Mouse (Mus musculus): ENCODE data around the gene Ddx54. TPM values are rescaled to one million over a fixed set of nuclear protein-coding genes. Genes with fewer than 3 reads are reported as not detected.

The Ddx54 gene
- polyA plus RNA-seq, 1 experiment from 2014 or later = 17.9 TPM

- ATAC-seq (ENCODE audit: insufficient number of reproducible peaks, insufficient read depth, low FRiP score, low read depth) = no peak
- Histone ChIP-seq H3K36me3 (ENCODE audit: control insufficient read depth, insufficient read depth, low read length) (no peaks in the 10 kb centered on the region), H3K4me2 (ENCODE audit: low read length) (peak overlapping the region; percentile 69), H3K4me1 (ENCODE audit: control insufficient read depth in 2 of 2, insufficient read depth in 2 of 2, low read length in 2 of 2) (peaks cover 14 to 20% of the 10 kb centered on the region in 2 experiments), H3K9me3 (ENCODE audit: control insufficient read depth, low read length) (no peaks in the 10 kb centered on the region), H3K4me3 (ENCODE audit: control insufficient read depth in 1 of 2, insufficient read depth in 1 of 2, low read depth in 1 of 2, low read length in 2 of 2) (peak overlapping the region in 1 of 2 experiments; percentile 34; a peak in 1 of 4 replicates), H3K27ac (replicated peaks in 1 of 2; ENCODE audit: control insufficient read depth in 1 of 2, insufficient read depth in 1 of 2, low read depth in 2 of 2, low read length in 2 of 2) (no peak overlapping the region), H3K9ac (ENCODE audit: low read length) (no peak overlapping the region; the same call in 1 of the 2 replicates), H3K27me3 (ENCODE audit: control insufficient read depth, insufficient read depth, low read length) (peaks cover 42% of the 10 kb centered on the region)
- 29% methylated on average over 12 of the region's 12 CpGs for WGBS
These were observed 35.4 kb downstream of the Ddx54 start for GRCm38 (mm10) chr5:120647814-120648491.

GRCm38 (mm10) chr5:120648569-120649373, 36.2 kb downstream of the Ddx54 start, which contains the start of gene Rasal1:
Gene Rasal1 (plus strand): TSS chr5:120648812.
- Histone ChIP-seq H3K36me3 (ENCODE audit: control insufficient read depth, insufficient read depth, low read length) (no peaks in the 10 kb centered on the region), H3K9ac (ENCODE audit: low read length) (peak within 1 kb of the TSS; percentile 44), H3K27ac (replicated peaks in 1 of 2; ENCODE audit: control insufficient read depth in 1 of 2, insufficient read depth in 1 of 2, low read depth in 2 of 2, low read length in 2 of 2) (no peak within 1 kb of the TSS), H3K9me3 (ENCODE audit: control insufficient read depth, low read length) (no peaks in the 10 kb centered on the region), H3K4me2 (ENCODE audit: low read length) (peak within 1 kb of the TSS; percentile 69), H3K27me3 (ENCODE audit: control insufficient read depth, insufficient read depth, low read length) (peaks cover 42% of the 10 kb centered on the region), H3K4me3 (ENCODE audit: control insufficient read depth in 1 of 2, insufficient read depth in 1 of 2, low read depth in 1 of 2, low read length in 2 of 2) (peak within 1 kb of the TSS; percentile 32 to 34), H3K4me1 (ENCODE audit: control insufficient read depth in 2 of 2, insufficient read depth in 2 of 2, low read length in 2 of 2) (peaks cover 8 to 18% of the 10 kb centered on the region in 2 experiments)
- WGBS = 1% methylated on average over 53 of the region's 53 CpGs
- 0 out of 2 replicates have a peak, but pooled peaks have one; percentile 19 for ATAC-seq (ENCODE audit: insufficient number of reproducible peaks, insufficient read depth, low FRiP score, low read depth)

- peak; percentile 28; the same call in 1 of the 2 replicates for ATAC-seq (ENCODE audit: insufficient number of reproducible peaks, insufficient read depth, low FRiP score, low read depth)
- no peaks in the 10 kb centered on the region for H3K36me3 ChIP-seq (ENCODE audit: control insufficient read depth, insufficient read depth, low read length)
- peaks cover 42% of the 10 kb centered on the region for H3K27me3 ChIP-seq (ENCODE audit: control insufficient read depth, insufficient read depth, low read length)
- no peak overlapping the region for H3K9ac ChIP-seq (ENCODE audit: low read length)
- H3K4me1 ChIP-seq (ENCODE audit: control insufficient read depth in 2 of 2, insufficient read depth in 2 of 2, low read length in 2 of 2) = peaks cover 5 to 14% of the 10 kb centered on the region in 2 experiments
- 4% methylated on average over 21 of the region's 21 CpGs for WGBS
- H3K27ac ChIP-seq (replicated peaks in 1 of 2; ENCODE audit: control insufficient read depth in 1 of 2, insufficient read depth in 1 of 2, low read depth in 2 of 2, low read length in 2 of 2) = no peak overlapping the region
- peak overlapping the region; percentile 22 to 34 for H3K4me3 ChIP-seq (ENCODE audit: control insufficient read depth in 1 of 2, insufficient read depth in 1 of 2, low read depth in 1 of 2, low read length in 2 of 2)
- no peaks in the 10 kb centered on the region for H3K9me3 ChIP-seq (ENCODE audit: control insufficient read depth, low read length)
- peak overlapping the region; percentile 69 for H3K4me2 ChIP-seq (ENCODE audit: low read length)
These were observed 36.9 kb downstream of the Ddx54 start for GRCm38 (mm10) chr5:120649374-120649933.

GRCm38 (mm10) chr5:120649938-120650337, 37.4 kb downstream of the Ddx54 start:
- peaks cover 5 to 14% of the 10 kb centered on the region in 2 experiments for H3K4me1 ChIP-seq (ENCODE audit: control insufficient read depth in 2 of 2, insufficient read depth in 2 of 2, low read length in 2 of 2)
- no peak overlapping the region for H3K4me3 ChIP-seq (ENCODE audit: control insufficient read depth in 1 of 2, insufficient read depth in 1 of 2, low read depth in 1 of 2, low read length in 2 of 2)
- no peak for ATAC-seq (ENCODE audit: insufficient number of reproducible peaks, insufficient read depth, low FRiP score, low read depth)
- no peaks in the 10 kb centered on the region for H3K9me3 ChIP-seq (ENCODE audit: control insufficient read depth, low read length)
- 21% methylated on average over 13 of the region's 13 CpGs for WGBS
- no peak overlapping the region for H3K4me2 ChIP-seq (ENCODE audit: low read length)
- H3K27ac ChIP-seq (replicated peaks in 1 of 2; ENCODE audit: control insufficient read depth in 1 of 2, insufficient read depth in 1 of 2, low read depth in 2 of 2, low read length in 2 of 2) = no peak overlapping the region
- peaks cover 42% of the 10 kb centered on the region for H3K27me3 ChIP-seq (ENCODE audit: control insufficient read depth, insufficient read depth, low read length)
- H3K9ac ChIP-seq (ENCODE audit: low read length) = no peak overlapping the region
- no peaks in the 10 kb centered on the region for H3K36me3 ChIP-seq (ENCODE audit: control insufficient read depth, insufficient read depth, low read length)

GRCm38 (mm10) chr5:120651230-120651629, 38.7 kb downstream of the Ddx54 start:
- Histone ChIP-seq H3K4me1 (ENCODE audit: control insufficient read depth in 2 of 2, insufficient read depth in 2 of 2, low read length in 2 of 2) (peaks cover 5 to 14% of the 10 kb centered on the region in 2 experiments), H3K36me3 (ENCODE audit: control insufficient read depth, insufficient read depth, low read length) (no peaks in the 10 kb centered on the region), H3K27ac (replicated peaks in 1 of 2; ENCODE audit: control insufficient read depth in 1 of 2, insufficient read depth in 1 of 2, low read depth in 2 of 2, low read length in 2 of 2) (no peak overlapping the region), H3K27me3 (ENCODE audit: control insufficient read depth, insufficient read depth, low read length) (peaks cover 42% of the 10 kb centered on the region), H3K4me2 (ENCODE audit: low read length) (no peak overlapping the region), H3K9ac (ENCODE audit: low read length) (no peak overlapping the region), H3K4me3 (ENCODE audit: control insufficient read depth in 1 of 2, insufficient read depth in 1 of 2, low read depth in 1 of 2, low read length in 2 of 2) (no peak overlapping the region), H3K9me3 (ENCODE audit: control insufficient read depth, low read length) (no peaks in the 10 kb centered on the region)
- no peak for ATAC-seq (ENCODE audit: insufficient number of reproducible peaks, insufficient read depth, low FRiP score, low read depth)
- 34% methylated on average over 5 of the region's 5 CpGs for WGBS

GRCm38 (mm10) chr5:120652915-120653701, 40.6 kb downstream of the Ddx54 start:
- no peak overlapping the region for H3K4me2 ChIP-seq (ENCODE audit: low read length)
- H3K9me3 ChIP-seq (ENCODE audit: control insufficient read depth, low read length) = no peaks in the 10 kb centered on the region
- H3K27me3 ChIP-seq (ENCODE audit: control insufficient read depth, insufficient read depth, low read length) = peaks cover 37% of the 10 kb centered on the region
- no peak overlapping the region for H3K9ac ChIP-seq (ENCODE audit: low read length)
- H3K36me3 ChIP-seq (ENCODE audit: control insufficient read depth, insufficient read depth, low read length) = no peaks in the 10 kb centered on the region
- no peak overlapping the region for H3K27ac ChIP-seq (replicated peaks in 1 of 2; ENCODE audit: control insufficient read depth in 1 of 2, insufficient read depth in 1 of 2, low read depth in 2 of 2, low read length in 2 of 2)
- H3K4me3 ChIP-seq (ENCODE audit: control insufficient read depth in 1 of 2, insufficient read depth in 1 of 2, low read depth in 1 of 2, low read length in 2 of 2) = no peak overlapping the region
- no peak for ATAC-seq (ENCODE audit: insufficient number of reproducible peaks, insufficient read depth, low FRiP score, low read depth)
- 79% methylated on average over 28 of the region's 28 CpGs for WGBS
- peaks cover 5 to 14% of the 10 kb centered on the region in 2 experiments for H3K4me1 ChIP-seq (ENCODE audit: control insufficient read depth in 2 of 2, insufficient read depth in 2 of 2, low read length in 2 of 2)

- Histone ChIP-seq H3K9me3 (ENCODE audit: control insufficient read depth, low read length) (no peaks in the 10 kb centered on the region), H3K27me3 (ENCODE audit: control insufficient read depth, insufficient read depth, low read length) (peaks cover 30% of the 10 kb centered on the region), H3K27ac (replicated peaks in 1 of 2; ENCODE audit: control insufficient read depth in 1 of 2, insufficient read depth in 1 of 2, low read depth in 2 of 2, low read length in 2 of 2) (no peak overlapping the region), H3K9ac (ENCODE audit: low read length) (no peak overlapping the region), H3K4me2 (ENCODE audit: low read length) (no peak overlapping the region), H3K4me3 (ENCODE audit: control insufficient read depth in 1 of 2, insufficient read depth in 1 of 2, low read depth in 1 of 2, low read length in 2 of 2) (no peak overlapping the region), H3K4me1 (ENCODE audit: control insufficient read depth in 2 of 2, insufficient read depth in 2 of 2, low read length in 2 of 2) (peaks cover 2 to 7% of the 10 kb centered on the region in 2 experiments), H3K36me3 (ENCODE audit: control insufficient read depth, insufficient read depth, low read length) (no peaks in the 10 kb centered on the region)
- ATAC-seq (ENCODE audit: insufficient number of reproducible peaks, insufficient read depth, low FRiP score, low read depth) = no peak
- WGBS = 81% methylated on average over 2 of the region's 2 CpGs
These were observed 41.3 kb downstream of the Ddx54 start for GRCm38 (mm10) chr5:120653873-120654272.

Measured in heart, embryonic 14.5 days (tissue).